Mouse (Mus musculus): Measurements from ENCODE around the gene Has3. TPM values are rescaled to one million over a fixed set of nuclear protein-coding genes. Genes with fewer than 3 reads are reported as not detected.
"Not testable (repeated sequence)": the region's sequence is repeated elsewhere in the genome, so short reads cannot be mapped to it uniquely, and the experiment has no call there.

Has3 gene
- total and polyA plus RNA-seq, 2 experiments from 2014 or later: 0.11 to 4.6 TPM

GRCm38 (mm10) chr8:106871931-106872371 is 1.9 kb downstream of the Has3 start:
- Histone ChIP-seq H3K4me2 (ENCODE audit: low read depth, low read length) (peak overlapping the region; percentile 100), H3K4me3 (ENCODE audit: low read depth, low read length) (peak overlapping the region; percentile 70), H3K9ac (replicated peaks; ENCODE audit: low read depth, low read length) (no peak overlapping the region; the same call in 1 of the 2 replicates), H3K27ac (ENCODE audit: low read depth) (no peak overlapping the region), H3K27me3 (ENCODE audit: control insufficient read depth, insufficient read depth, low read length) (no peaks in the 10 kb centered on the region), H3K9me3 (replicated peaks; ENCODE audit: control insufficient read depth, low read length) (no peaks in the 10 kb centered on the region), H3K36me3 (replicated peaks; ENCODE audit: control insufficient read depth, insufficient read depth, low read length) (peaks cover 7% of the 10 kb centered on the region; the same call in 1 of the 2 replicates), H3K4me1 (ENCODE audit: control insufficient read depth, insufficient read depth) (peaks cover 23% of the 10 kb centered on the region)
- WGBS: under 1% methylated on average over 22 of the region's 22 CpGs
- ATAC-seq (ENCODE audit: insufficient read depth, low read depth) (peak; percentile 77), DNase-seq (ENCODE audit: low spot score) (peak; percentile 78)
- TF ChIP-seq CTCF (IDR thresholded peaks at IDR 0.05; ENCODE audit: low read depth): peak; percentile 31
- no peak for TF ChIP-seq EP300 (IDR thresholded peaks at IDR 0.05; ENCODE audit: low read depth)

GRCm38 (mm10) chr8:106872454-106873034 is 2.5 kb downstream of the Has3 start:
- Histone ChIP-seq H3K36me3 (replicated peaks; ENCODE audit: control insufficient read depth, insufficient read depth, low read length) (peaks cover 7% of the 10 kb centered on the region; the same call in 1 of the 2 replicates), H3K9me3 (replicated peaks; ENCODE audit: control insufficient read depth, low read length) (no peaks in the 10 kb centered on the region), H3K27ac (ENCODE audit: low read depth) (no peak overlapping the region), H3K9ac (replicated peaks; ENCODE audit: low read depth, low read length) (no peak overlapping the region), H3K27me3 (ENCODE audit: control insufficient read depth, insufficient read depth, low read length) (no peaks in the 10 kb centered on the region), H3K4me1 (ENCODE audit: control insufficient read depth, insufficient read depth) (peaks cover 23% of the 10 kb centered on the region), H3K4me3 (ENCODE audit: low read depth, low read length) (peak overlapping the region; percentile 70), H3K4me2 (ENCODE audit: low read depth, low read length) (peak overlapping the region; percentile 100)
- no peak for TF ChIP-seq CTCF (IDR thresholded peaks at IDR 0.05; ENCODE audit: low read depth)
- no peak for TF ChIP-seq EP300 (IDR thresholded peaks at IDR 0.05; ENCODE audit: low read depth)
- 28% methylated on average over 8 of the region's 8 CpGs for WGBS
- DNase-seq (ENCODE audit: low spot score): no peak
- ATAC-seq (ENCODE audit: insufficient read depth, low read depth): no peak

GRCm38 (mm10) chr8:106880121-106880707 is 10.2 kb downstream of the Has3 start:
- peaks cover 46% of the 10 kb centered on the region for H3K36me3 ChIP-seq (replicated peaks; ENCODE audit: control insufficient read depth, insufficient read depth, low read length)
- DNase-seq (ENCODE audit: low spot score) (no peak), ATAC-seq (ENCODE audit: insufficient read depth, low read depth) (no peak)
- H3K27me3 ChIP-seq (ENCODE audit: control insufficient read depth, insufficient read depth, low read length): no peaks in the 10 kb centered on the region
- TF ChIP-seq EP300 (IDR thresholded peaks at IDR 0.05; ENCODE audit: low read depth): no peak
- TF ChIP-seq CTCF (IDR thresholded peaks at IDR 0.05; ENCODE audit: low read depth): no peak
- no peaks in the 10 kb centered on the region for H3K4me1 ChIP-seq (ENCODE audit: control insufficient read depth, insufficient read depth)
- 76% methylated on average over 8 of the region's 8 CpGs for WGBS
- H3K27ac ChIP-seq (ENCODE audit: low read depth): no peak overlapping the region
- no peak overlapping the region for H3K4me3 ChIP-seq (ENCODE audit: low read depth, low read length)
- no peak overlapping the region for H3K4me2 ChIP-seq (ENCODE audit: low read depth, low read length)
- H3K9me3 ChIP-seq (replicated peaks; ENCODE audit: control insufficient read depth, low read length): no peaks in the 10 kb centered on the region
- no peak overlapping the region for H3K9ac ChIP-seq (replicated peaks; ENCODE audit: low read depth, low read length)

- H3K27ac ChIP-seq (ENCODE audit: low read depth); H3K9me3 ChIP-seq (replicated peaks; ENCODE audit: control insufficient read depth, low read length); H3K4me1 ChIP-seq (ENCODE audit: control insufficient read depth, insufficient read depth); H3K9ac ChIP-seq (replicated peaks; ENCODE audit: low read depth, low read length); H3K4me3 ChIP-seq (ENCODE audit: low read depth, low read length); DNase-seq (ENCODE audit: low spot score); H3K4me2 ChIP-seq (ENCODE audit: low read depth, low read length); H3K27me3 ChIP-seq (ENCODE audit: control insufficient read depth, insufficient read depth, low read length); ATAC-seq (ENCODE audit: insufficient read depth, low read depth): not testable (repeated sequence)
- WGBS: 94% methylated on average over 11 of the region's 11 CpGs
- peaks cover 50% of the 10 kb centered on the region for H3K36me3 ChIP-seq (replicated peaks; ENCODE audit: control insufficient read depth, insufficient read depth, low read length)
These were observed 14.1 kb downstream of the Has3 start for GRCm38 (mm10) chr8:106884094-106884493.

GRCm38 (mm10) chr8:106884826-106885400 is 14.9 kb downstream of the Has3 start:
- WGBS: 90% methylated on average over 4 of the region's 4 CpGs
- H3K9ac ChIP-seq (replicated peaks; ENCODE audit: low read depth, low read length); H3K4me3 ChIP-seq (ENCODE audit: low read depth, low read length); H3K27ac ChIP-seq (ENCODE audit: low read depth); ATAC-seq (ENCODE audit: insufficient read depth, low read depth); H3K4me1 ChIP-seq (ENCODE audit: control insufficient read depth, insufficient read depth); H3K27me3 ChIP-seq (ENCODE audit: control insufficient read depth, insufficient read depth, low read length); DNase-seq (ENCODE audit: low spot score); H3K4me2 ChIP-seq (ENCODE audit: low read depth, low read length); H3K9me3 ChIP-seq (replicated peaks; ENCODE audit: control insufficient read depth, low read length): not testable (repeated sequence)
- peaks cover 42% of the 10 kb centered on the region for H3K36me3 ChIP-seq (replicated peaks; ENCODE audit: control insufficient read depth, insufficient read depth, low read length)

Data from heart, postnatal 0 days (tissue).